Mouse (Mus musculus): Measurements from ENCODE around the gene Ampd3. TPM values are rescaled to one million over a fixed set of nuclear protein-coding genes. Genes with fewer than 3 reads are reported as not detected.
A peak's percentile ranks its signal among the peaks of the same experiment; 100 is the strongest.

Ampd3 gene
- polyA plus RNA-seq, 1 experiment from 2014 or later, result 8.8 TPM

- H3K36me3 ChIP-seq (ENCODE audit: insufficient read depth, low read length), result no peaks in the 10 kb centered on the region
- H3K4me1 ChIP-seq (ENCODE audit: insufficient read depth, low read length), result peaks cover 13% of the 10 kb centered on the region
- H3K9ac ChIP-seq (replicated peaks; ENCODE audit: low read length), result no peak overlapping the region
- no peak for ATAC-seq (ENCODE audit: low FRiP score, low TSS enrichment)
- WGBS, result 100% methylated on average over 1 of the region's 1 CpGs
- no peak overlapping the region for H3K27ac ChIP-seq (ENCODE audit: low read length)
- no peaks in the 10 kb centered on the region for H3K27me3 ChIP-seq (ENCODE audit: insufficient read depth, low read length)
- H3K9me3 ChIP-seq (ENCODE audit: low read length), result no peaks in the 10 kb centered on the region
- H3K4me2 ChIP-seq (replicated peaks; ENCODE audit: low read depth, low read length), result no peak overlapping the region
- no peak overlapping the region for H3K4me3 ChIP-seq (ENCODE audit: low read length)
These were observed 80.4 kb downstream of the Ampd3 start for GRCm38 (mm10) chr7:110848371-110848770.

GRCm38 (mm10) chr7:110851541-110852203 lies 83.7 kb downstream of the Ampd3 start:
- H3K27me3 ChIP-seq (ENCODE audit: insufficient read depth, low read length), result no peaks in the 10 kb centered on the region
- WGBS, result 51% methylated on average over 7 of the region's 7 CpGs
- no peaks in the 10 kb centered on the region for H3K9me3 ChIP-seq (ENCODE audit: low read length)
- no peaks in the 10 kb centered on the region for H3K36me3 ChIP-seq (ENCODE audit: insufficient read depth, low read length)
- H3K4me2 ChIP-seq (replicated peaks; ENCODE audit: low read depth, low read length), result no peak overlapping the region
- ATAC-seq (ENCODE audit: low FRiP score, low TSS enrichment), result no peak; the same call in 1 of the 2 replicates
- peak overlapping the region; percentile 17; the same call in 1 of the 2 replicates for H3K27ac ChIP-seq (ENCODE audit: low read length)
- H3K4me1 ChIP-seq (ENCODE audit: insufficient read depth, low read length), result peaks cover 18% of the 10 kb centered on the region
- no peak overlapping the region for H3K9ac ChIP-seq (replicated peaks; ENCODE audit: low read length)
- H3K4me3 ChIP-seq (ENCODE audit: low read length), result no peak overlapping the region

GRCm38 (mm10) chr7:110853611-110854010 lies 85.6 kb downstream of the Ampd3 start:
- Histone ChIP-seq H3K9me3 (ENCODE audit: low read length) (no peaks in the 10 kb centered on the region), H3K4me2 (replicated peaks; ENCODE audit: low read depth, low read length) (no peak overlapping the region), H3K27ac (ENCODE audit: low read length) (no peak overlapping the region), H3K27me3 (ENCODE audit: insufficient read depth, low read length) (no peaks in the 10 kb centered on the region), H3K9ac (replicated peaks; ENCODE audit: low read length) (no peak overlapping the region), H3K36me3 (ENCODE audit: insufficient read depth, low read length) (no peaks in the 10 kb centered on the region), H3K4me1 (ENCODE audit: insufficient read depth, low read length) (peaks cover 18% of the 10 kb centered on the region), H3K4me3 (ENCODE audit: low read length) (no peak overlapping the region)
- no peak for ATAC-seq (ENCODE audit: low FRiP score, low TSS enrichment)
- WGBS, result 52% methylated on average over 10 of the region's 10 CpGs

GRCm38 (mm10) chr7:110854519-110854918 lies 86.5 kb downstream of the Ampd3 start:
- Histone ChIP-seq H3K4me1 (ENCODE audit: insufficient read depth, low read length) (peaks cover 18% of the 10 kb centered on the region), H3K9me3 (ENCODE audit: low read length) (no peaks in the 10 kb centered on the region), H3K36me3 (ENCODE audit: insufficient read depth, low read length) (no peaks in the 10 kb centered on the region), H3K27me3 (ENCODE audit: insufficient read depth, low read length) (no peaks in the 10 kb centered on the region), H3K4me3 (ENCODE audit: low read length) (no peak overlapping the region), H3K27ac (ENCODE audit: low read length) (no peak overlapping the region), H3K4me2 (replicated peaks; ENCODE audit: low read depth, low read length) (no peak overlapping the region), H3K9ac (replicated peaks; ENCODE audit: low read length) (no peak overlapping the region)
- no peak; the same call in 1 of the 2 replicates for ATAC-seq (ENCODE audit: low FRiP score, low TSS enrichment)
- WGBS, result 46% methylated on average over 3 of the region's 3 CpGs

- no peaks in the 10 kb centered on the region for H3K36me3 ChIP-seq (ENCODE audit: insufficient read depth, low read length)
- H3K4me3 ChIP-seq (ENCODE audit: low read length), result no peak overlapping the region
- H3K4me1 ChIP-seq (ENCODE audit: insufficient read depth, low read length), result peaks cover 18% of the 10 kb centered on the region
- no peaks in the 10 kb centered on the region for H3K9me3 ChIP-seq (ENCODE audit: low read length)
- 64% methylated on average over 8 of the region's 8 CpGs for WGBS
- H3K4me2 ChIP-seq (replicated peaks; ENCODE audit: low read depth, low read length), result no peak overlapping the region
- peak overlapping the region; percentile 48; the same call in 1 of the 2 replicates for H3K27ac ChIP-seq (ENCODE audit: low read length)
- no peaks in the 10 kb centered on the region for H3K27me3 ChIP-seq (ENCODE audit: insufficient read depth, low read length)
- no peak overlapping the region for H3K9ac ChIP-seq (replicated peaks; ENCODE audit: low read length)
- peak; percentile 58 for ATAC-seq (ENCODE audit: low FRiP score, low TSS enrichment)
These were observed 87.0 kb downstream of the Ampd3 start for GRCm38 (mm10) chr7:110854927-110855546.

- no peaks in the 10 kb centered on the region for H3K36me3 ChIP-seq (ENCODE audit: insufficient read depth, low read length)
- H3K4me3 ChIP-seq (ENCODE audit: low read length), result no peak overlapping the region
- no peak overlapping the region for H3K9ac ChIP-seq (replicated peaks; ENCODE audit: low read length)
- WGBS, result 75% methylated on average over 1 of the region's 1 CpGs
- H3K9me3 ChIP-seq (ENCODE audit: low read length), result no peaks in the 10 kb centered on the region
- H3K27ac ChIP-seq (ENCODE audit: low read length), result peak overlapping the region; percentile 48; the same call in 1 of the 2 replicates
- peaks cover 22% of the 10 kb centered on the region for H3K4me1 ChIP-seq (ENCODE audit: insufficient read depth, low read length)
- H3K4me2 ChIP-seq (replicated peaks; ENCODE audit: low read depth, low read length), result no peak overlapping the region
- ATAC-seq (ENCODE audit: low FRiP score, low TSS enrichment), result no peak
- H3K27me3 ChIP-seq (ENCODE audit: insufficient read depth, low read length), result no peaks in the 10 kb centered on the region
These were observed 87.6 kb downstream of the Ampd3 start for GRCm38 (mm10) chr7:110855604-110856003.

- H3K27me3 ChIP-seq (ENCODE audit: insufficient read depth, low read length), result no peaks in the 10 kb centered on the region
- peaks cover 16% of the 10 kb centered on the region for H3K4me1 ChIP-seq (ENCODE audit: insufficient read depth, low read length)
- H3K4me2 ChIP-seq (replicated peaks; ENCODE audit: low read depth, low read length), result no peak overlapping the region
- no peak overlapping the region for H3K9ac ChIP-seq (replicated peaks; ENCODE audit: low read length)
- H3K9me3 ChIP-seq (ENCODE audit: low read length), result no peaks in the 10 kb centered on the region
- H3K4me3 ChIP-seq (ENCODE audit: low read length), result no peak overlapping the region
- no peak for ATAC-seq (ENCODE audit: low FRiP score, low TSS enrichment)
- no peaks in the 10 kb centered on the region for H3K36me3 ChIP-seq (ENCODE audit: insufficient read depth, low read length)
- WGBS, result 36% methylated on average over 5 of the region's 5 CpGs
- H3K27ac ChIP-seq (ENCODE audit: low read length), result peak overlapping the region; percentile 51
These were observed 92.1 kb downstream of the Ampd3 start for GRCm38 (mm10) chr7:110860129-110860528.

Small RNAs within 50 kb of the gene (microRNA-seq; reads per million reads assigned to microRNA genes)
- not detected for gene Gm47282

Other genes starting within 250 kb of the Ampd3 start
- 32.1 and 36.7 TPM in 2 replicates for gene Sbf2, start 153.3 kb upstream of the Ampd3 start, polyA plus RNA-seq (2015; fragmentation: Nextera tagmentation; extraction: Ambion mirVana)
- 10.1 and 11.4 TPM in 2 replicates for gene Adm, start 140.5 kb upstream of the Ampd3 start, polyA plus RNA-seq (2015; fragmentation: Nextera tagmentation; extraction: Ambion mirVana)
- gene Rnf141, start 76.3 kb downstream of the Ampd3 start, polyA plus RNA-seq (2015; fragmentation: Nextera tagmentation; extraction: Ambion mirVana), result 30.3 and 32.2 TPM in 2 replicates
- gene Lyve1, start 95.0 kb downstream of the Ampd3 start, polyA plus RNA-seq (2015; fragmentation: Nextera tagmentation; extraction: Ambion mirVana), result 6.3 and 8.6 TPM in 2 replicates
- 13.3 and 15.9 TPM in 2 replicates for gene Mrvi1, start 214.3 kb downstream of the Ampd3 start, polyA plus RNA-seq (2015; fragmentation: Nextera tagmentation; extraction: Ambion mirVana)